Mouse (Mus musculus): Measurements from ENCODE around the gene Ddr1.
"Not testable (repeated sequence)": the region's sequence is repeated elsewhere in the genome, so short reads cannot be mapped to it uniquely, and the experiment has no call there.

DNA sequence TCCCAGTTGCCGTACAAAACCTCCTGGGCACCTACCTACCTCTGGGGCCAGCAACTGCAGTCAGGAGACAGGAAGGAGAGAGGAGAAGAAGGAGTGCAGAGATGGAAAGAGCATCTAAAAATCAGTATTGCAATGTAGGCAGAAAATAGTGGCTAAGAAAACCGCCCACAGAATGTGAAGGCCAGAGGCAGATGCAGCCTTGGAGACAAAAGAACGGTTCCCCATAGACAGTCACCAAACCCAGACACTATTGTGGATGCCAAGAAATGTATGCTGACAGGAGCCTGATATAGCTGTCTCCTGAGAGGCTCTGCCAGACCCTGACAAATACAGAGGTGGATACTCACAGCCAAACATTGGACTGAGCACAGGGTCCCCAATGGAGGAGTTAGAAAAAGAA lies 25.7 kb upstream of the Ddr1 start:
- TF ChIP-seq POLR2A (IDR thresholded peaks at IDR 0.05; ENCODE audit: control insufficient read depth, low read depth, low read length); CTCF (IDR thresholded peaks at IDR 0.05; ENCODE audit: control insufficient read depth, insufficient read depth, insufficient replicate concordance, low read depth, low read length): not testable (repeated sequence)

Measured in testis, adult 2 months (tissue).